Mouse (Mus musculus): ENCODE data around the gene Nenf.

DNA sequence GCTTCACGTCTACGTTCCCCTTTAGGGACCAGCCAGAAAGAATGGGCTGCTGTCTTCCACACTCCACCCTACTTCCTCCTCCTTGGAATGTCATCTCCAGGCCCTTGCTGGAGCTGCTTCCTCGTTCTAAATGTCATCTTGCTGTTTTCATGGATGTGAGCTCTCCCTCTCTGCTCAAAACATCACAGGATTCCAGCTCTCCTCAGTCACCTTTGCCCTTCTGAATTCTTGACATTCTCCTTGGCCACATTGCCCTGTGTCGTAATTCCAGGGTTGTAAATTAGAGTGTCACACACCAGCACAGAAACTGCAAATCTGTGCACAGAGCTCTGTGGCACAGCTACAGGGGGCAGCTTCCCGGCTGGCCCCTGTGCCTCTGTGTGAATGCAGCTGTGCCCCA, 50.1 kb downstream of the Nenf start:
- TF ChIP-seq CTCF (IDR thresholded peaks at IDR 0.05; ENCODE audit: low read depth, low read length) (no peak), POLR2A (IDR thresholded peaks at IDR 0.05; ENCODE audit: extremely low read depth, insufficient read depth, low read length) (no peak)
